In the genomic region with DNA sequence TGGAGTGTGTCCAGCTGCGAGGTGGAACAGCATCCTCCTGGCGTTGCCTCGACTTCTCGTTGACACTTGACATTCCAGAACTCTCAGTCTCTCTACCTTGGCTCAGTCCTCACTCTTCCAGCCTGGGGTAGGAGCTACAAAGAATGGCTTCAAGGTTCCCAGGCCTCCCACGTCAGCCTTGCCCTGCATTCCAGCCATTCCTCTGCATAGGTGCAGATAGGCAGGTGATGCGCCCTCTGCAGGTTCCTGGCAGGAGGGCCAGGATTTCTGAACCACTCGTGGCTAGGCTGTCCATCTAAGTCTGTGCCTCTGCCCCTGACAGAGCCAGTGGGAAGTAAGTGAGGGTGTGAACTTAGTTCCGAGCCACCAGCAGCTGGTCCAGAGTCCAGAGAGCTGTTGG, we compare ENCODE assay signal across 11 mouse cellular contexts. TPM values are rescaled to one million over a fixed set of nuclear protein-coding genes. Genes with fewer than 3 reads are reported as not detected.
DNase-seq lines count a peak whose midpoint lies in the region; ATAC-seq and TF ChIP-seq lines count a peak whose summit lies in the region.
"Had no signal": no experiment of that assay in that cellular context is flagged by ENCODE, and none has a peak within 500 bp of the region (broad histone marks: within the 10 kb centered on the region; RNA-seq: fewer than 3 reads in every experiment).

No protein-coding gene starts in this region.

- ATAC-seq in heart, embryonic 15.5 days (replicated peaks; ENCODE audit: insufficient number of reproducible peaks, insufficient read depth, low FRiP score, low read depth) = no peak
- no peak for ATAC-seq in frontal cortex, adult (ENCODE audit: low TSS enrichment)
- ATAC-seq: forebrain, embryonic 14.5 days; midbrain, embryonic 13.5 days had no signal

- peak overlapping the region; percentile 81 for H3K27ac ChIP-seq in heart, embryonic 15.5 days
- H3K27ac ChIP-seq in ES-E14 (ENCODE audit: insufficient read depth, low read depth, low read length, poor library complexity, severe bottlenecking) = no peak overlapping the region
- H3K27ac ChIP-seq: midbrain, embryonic 13.5 days had no signal

- in situ Hi-C loops in ES-E14 (cut with MboI; ENCODE audit: low sequenced_read_pairs in 2 of 2, unreplicated experiment in 2 of 2) = no loop called here

- H3K4me1 ChIP-seq in heart, embryonic 15.5 days (replicated peaks) = peaks cover 53% of the 10 kb centered on the region
- H3K4me1 ChIP-seq in ES-E14 (ENCODE audit: control insufficient read depth in 2 of 2, insufficient read depth in 2 of 2, low read length in 2 of 2, poor library complexity in 1 of 2) = peaks cover 2 to 6% of the 10 kb centered on the region in 2 experiments; a peak in 1 of 4 replicates

- H3K9me3 ChIP-seq in heart, embryonic 15.5 days (replicated peaks) = no peaks in the 10 kb centered on the region
- H3K9me3 ChIP-seq in ES-E14 (ENCODE audit: control insufficient read depth, insufficient read depth, low read depth, low read length) = no peaks in the 10 kb centered on the region
- H3K9me3 ChIP-seq: midbrain, embryonic 13.5 days had no signal

- no peaks in the 10 kb centered on the region for H3K27me3 ChIP-seq in heart, embryonic 15.5 days
- H3K27me3 ChIP-seq: midbrain, embryonic 13.5 days had no signal

- H3K9ac ChIP-seq in heart, embryonic 15.5 days = no peak overlapping the region
- no peak overlapping the region for H3K9ac ChIP-seq in ES-E14 (ENCODE audit: insufficient read depth, low read depth, low read length, poor library complexity, severe bottlenecking)
- H3K9ac ChIP-seq: midbrain, embryonic 13.5 days had no signal

- peaks cover 59% of the 10 kb centered on the region for H3K36me3 ChIP-seq in heart, embryonic 15.5 days
- H3K36me3 ChIP-seq in ES-E14 (ENCODE audit: control insufficient read depth, insufficient read depth, low read length, poor library complexity, severe bottlenecking) = peaks cover 12% of the 10 kb centered on the region

- no peak for DNase-seq in heart, postnatal 36 days
- peak; percentile 60 for DNase-seq in ES-E14 (ENCODE audit: low read depth, low spot score)
- peak; percentile 72 for DNase-seq in kidney, adult 8-10 months
- peak; percentile 53 for DNase-seq in lung, postnatal 10 days
- no peak for DNase-seq in urinary bladder, adult 2 months (ENCODE audit: low spot score)
- no peak for DNase-seq in spleen, adult 18-20 months
- DNase-seq: cerebellum, postnatal 25 days had no signal

- intact Hi-C loops in heart, postnatal 36 days (cut with DNase I) = no loop called here

- no peak overlapping the region for H3K4me3 ChIP-seq in heart, embryonic 15.5 days
- H3K4me3 ChIP-seq in ES-E14 (ENCODE audit: insufficient read depth in 1 of 2, low read depth in 1 of 2, low read length in 2 of 2, poor library complexity in 1 of 2, severe bottlenecking in 1 of 2) = no peak overlapping the region
- H3K4me3 ChIP-seq: midbrain, embryonic 13.5 days had no signal

- 47% methylated on average over 8 of the region's 8 CpGs for WGBS in heart, embryonic 15.5 days

- no peak overlapping the region for H3K4me2 ChIP-seq in heart, embryonic 15.5 days
- H3K4me2 ChIP-seq: midbrain, embryonic 13.5 days had no signal

TF ChIP-seq in ES-E14, 5 proteins besides CTCF, POLR2A, EP300 and RAD21:
- TF ChIP-seq CHD2 (IDR thresholded peaks at IDR 0.05; ENCODE audit: low read depth, low read length) (no peak), ZC3H11A (IDR thresholded peaks at IDR 0.05; ENCODE audit: borderline replicate concordance, low read depth, low read length) (no peak), MAFK (IDR thresholded peaks at IDR 0.05; ENCODE audit: insufficient read depth, low read depth, low read length) (no peak), HCFC1 (IDR thresholded peaks at IDR 0.05; ENCODE audit: borderline replicate concordance, insufficient read depth, low read length) (no peak), ZNF384 (IDR thresholded peaks at IDR 0.05; ENCODE audit: low read depth, low read length) (no peak)

RNA-seq across cellular contexts. Expression of a gene that starts 7.1 kb away (rescaled TPM):
- 105 and 129 TPM in 2 replicates for polyA plus RNA-seq in heart, embryonic 15.5 days (2015; fragmentation: Nextera tagmentation; extraction: Ambion mirVana)
- 10 to 100 TPM; 23.6 to 27.3 TPM for total RNA-seq in heart, postnatal 36 days (2021)
- total RNA-seq in ES-E14 (2012; rRNA removed) = 28.9 and 49.3 TPM in 2 replicates
- 127 and 128 TPM in 2 replicates for polyA plus RNA-seq in urinary bladder, adult 2 months (2012; rRNA removed)

RNA-seq across cellular contexts. Expression of a gene that starts 7.2 kb away (rescaled TPM):
- polyA plus RNA-seq in heart, embryonic 15.5 days (2015; fragmentation: Nextera tagmentation; extraction: Ambion mirVana) = 6.6 and 7.6 TPM in 2 replicates
- 1 to 10 TPM; 3.5 to 4.2 TPM for total RNA-seq in heart, postnatal 36 days (2021)
- 21.2 and 28.8 TPM in 2 replicates for total RNA-seq in ES-E14 (2012; rRNA removed)
- polyA plus RNA-seq in urinary bladder, adult 2 months (2012; rRNA removed) = 15.3 and 16.5 TPM in 2 replicates

RNA-seq across cellular contexts. Expression of a gene that starts 20.6 kb away (rescaled TPM):
- polyA plus RNA-seq in heart, embryonic 15.5 days (2015; fragmentation: Nextera tagmentation; extraction: Ambion mirVana) = 0.31 and 2.9 TPM in 2 replicates
- not detected for total RNA-seq in heart, postnatal 36 days (2021)
- total RNA-seq in ES-E14 (2012; rRNA removed) = 1.4 and 2.0 TPM in 2 replicates
- 0.25 and 0.33 TPM in 2 replicates for polyA plus RNA-seq in urinary bladder, adult 2 months (2012; rRNA removed)
- polyA plus RNA-seq: midbrain, embryonic 13.5 days had no signal

RNA-seq across cellular contexts. Expression of a gene that starts 53.6 kb away (rescaled TPM):
- 21.6 and 26.3 TPM in 2 replicates for polyA plus RNA-seq in heart, embryonic 15.5 days (2015; fragmentation: Nextera tagmentation; extraction: Ambion mirVana)
- total RNA-seq in heart, postnatal 36 days (2021) = 10 to 100 TPM; 49.4 to 54.1 TPM
- 13.8 and 18.7 TPM in 2 replicates for total RNA-seq in ES-E14 (2012; rRNA removed)
- polyA plus RNA-seq in urinary bladder, adult 2 months (2012; rRNA removed) = 37.0 and 38.0 TPM in 2 replicates

RNA-seq across cellular contexts. Expression of a gene that starts 53.9 kb away (rescaled TPM):
- polyA plus RNA-seq in heart, embryonic 15.5 days (2015; fragmentation: Nextera tagmentation; extraction: Ambion mirVana) = 12.1 and 12.2 TPM in 2 replicates
- 1 to 10 TPM; 7.3 to 7.6 TPM for total RNA-seq in heart, postnatal 36 days (2021)
- total RNA-seq in ES-E14 (2012; rRNA removed) = 17.0 and 18.4 TPM in 2 replicates
- 5.5 and 8.4 TPM in 2 replicates for polyA plus RNA-seq in urinary bladder, adult 2 months (2012; rRNA removed)

Comparison
In these comparisons a context has a peak if more than half of its experiments do, and no peak if none do; other contexts are left out.
1. DNase-seq: peak in ES-E14 (single experiment), kidney, adult 8-10 months (2 of 2) and lung, postnatal 10 days (single experiment); none in heart, postnatal 36 days (0 of 2), urinary bladder, adult 2 months (single experiment) and spleen, adult 18-20 months (0 of 2).